Comparison of ENCODE assay signal across 17 mouse cellular contexts in genomic region chr14:31402693-31403092, GRCm38 (mm10). TPM values are rescaled to one million over a fixed set of nuclear protein-coding genes. Genes with fewer than 3 reads are reported as not detected.
DNase-seq lines count a peak whose midpoint lies in the region; ATAC-seq and TF ChIP-seq lines count a peak whose summit lies in the region.
"Had no signal": no experiment of that assay in that cellular context is flagged by ENCODE, and none has a peak within 500 bp of the region (broad histone marks: within the 10 kb centered on the region; RNA-seq: fewer than 3 reads in every experiment).

No protein-coding gene starts in this region.

- no peaks in the 10 kb centered on the region for H3K27me3 ChIP-seq in cerebellum, adult 2 months (ENCODE audit: control insufficient read depth, insufficient read depth, low read length)
- no peaks in the 10 kb centered on the region for H3K27me3 ChIP-seq in midbrain, embryonic 15.5 days (replicated peaks)
- H3K27me3 ChIP-seq: heart, embryonic 12.5 days; limb, embryonic 13.5 days; midbrain, embryonic 12.5 days had no signal

- no peak for DNase-seq in cerebellum, adult 2 months
- no peak for DNase-seq in cerebellum, adult 18-20 months
- DNase-seq in left cerebral cortex, adult 2 months (ENCODE audit: extremely low spot score in 1 of 2, low spot score in 2 of 2) = no peak
- no peak for DNase-seq in left cerebral cortex, postnatal 25 days (ENCODE audit: low spot score in 2 of 2)
- DNase-seq in ovary, postnatal 36 days (ENCODE audit: low spot score) = no peak
- DNase-seq: cerebellum, postnatal 10 days; kidney, postnatal 14 days; layer of hippocampus, postnatal 36 days; lung, postnatal 10 days had no signal

- H3K9me3 ChIP-seq in midbrain, embryonic 15.5 days = no peaks in the 10 kb centered on the region
- H3K9me3 ChIP-seq: forebrain, embryonic 10.5 days; heart, embryonic 12.5 days; limb, embryonic 13.5 days; midbrain, embryonic 12.5 days had no signal

- TF ChIP-seq CTCF in cerebellum, adult 2 months (IDR thresholded peaks at IDR 0.05; ENCODE audit: borderline replicate concordance, insufficient read depth, low read depth, low read length) = no peak
- no peak for TF ChIP-seq CTCF in left cerebral cortex, adult 2 months (IDR thresholded peaks at IDR 0.05)

- peak; percentile 29 for ATAC-seq in megakaryocyte progenitor cell, adult 5-6 weeks (replicated peaks; ENCODE audit: poor library complexity)
- ATAC-seq in midbrain, embryonic 15.5 days (replicated peaks) = no peak
- ATAC-seq: inflammation-experienced regulatory T-cells, adult 6 months had no signal

- H3K36me3 ChIP-seq in midbrain, embryonic 15.5 days (replicated peaks) = peaks cover 3% of the 10 kb centered on the region; the same call in 1 of the 2 replicates
- H3K36me3 ChIP-seq: heart, embryonic 12.5 days; midbrain, embryonic 12.5 days had no signal

- intact Hi-C loops in left cerebral cortex, adult 2 months (cut with DNase I) = loop anchor here (5.0 kb wide), 1 partner anchor 35 kb away; the partner anchor contains the start of gene Sh3bp5
- intact Hi-C loops in left cerebral cortex, postnatal 25 days (cut with DNase I) = no loop called here

- TF ChIP-seq POLR2A in cerebellum, adult 2 months (IDR thresholded peaks at IDR 0.05; ENCODE audit: borderline replicate concordance, insufficient read depth, low read length) = no peak

- H3K9ac ChIP-seq in midbrain, embryonic 15.5 days = no peak overlapping the region
- H3K9ac ChIP-seq: heart, embryonic 12.5 days; limb, embryonic 13.5 days; midbrain, embryonic 12.5 days had no signal

- peak overlapping the region; percentile 30; the same call in 1 of the 2 replicates for H3K27ac ChIP-seq in cerebellum, adult 2 months (ENCODE audit: insufficient read depth, low read length)
- peak overlapping the region; percentile 65 for H3K27ac ChIP-seq in left cerebral cortex, adult 2 months
- H3K27ac ChIP-seq in brown adipose tissue, adult 24 weeks (replicated peaks; ENCODE audit: low read depth, low read length) = peak overlapping the region; percentile 22
- no peak overlapping the region for H3K27ac ChIP-seq in midbrain, embryonic 15.5 days
- H3K27ac ChIP-seq: forebrain, embryonic 10.5 days; limb, embryonic 13.5 days; midbrain, embryonic 12.5 days had no signal

- peaks cover 78% of the 10 kb centered on the region for H3K4me1 ChIP-seq in cerebellum, adult 2 months (ENCODE audit: control insufficient read depth, insufficient read depth, low read length)
- peaks cover 65% of the 10 kb centered on the region for H3K4me1 ChIP-seq in brown adipose tissue, adult 24 weeks (ENCODE audit: control insufficient read depth, insufficient read depth, insufficient read length, low read length)
- no peaks in the 10 kb centered on the region for H3K4me1 ChIP-seq in midbrain, embryonic 15.5 days
- H3K4me1 ChIP-seq: midbrain, embryonic 12.5 days had no signal

- WGBS in cerebellum, adult 2 months = 58% methylated on average over 5 of the region's 5 CpGs
- WGBS in midbrain, embryonic 15.5 days = 82% methylated on average over 5 of the region's 5 CpGs

- H3K4me3 ChIP-seq in cerebellum, adult 2 months (replicated peaks; ENCODE audit: insufficient read depth, low read depth, low read length) = no peak overlapping the region
- no peak overlapping the region for H3K4me3 ChIP-seq in left cerebral cortex, adult 2 months
- H3K4me3 ChIP-seq in brown adipose tissue, adult 24 weeks (ENCODE audit: insufficient read depth, low read depth, low read length) = no peak overlapping the region
- H3K4me3 ChIP-seq in midbrain, embryonic 15.5 days = no peak overlapping the region
- H3K4me3 ChIP-seq: forebrain, embryonic 10.5 days; heart, embryonic 12.5 days; limb, embryonic 13.5 days; midbrain, embryonic 12.5 days had no signal

- H3K4me2 ChIP-seq in midbrain, embryonic 15.5 days = no peak overlapping the region
- H3K4me2 ChIP-seq: heart, embryonic 12.5 days; limb, embryonic 13.5 days; midbrain, embryonic 12.5 days had no signal

RNA-seq across cellular contexts. Expression of gene Sh3bp5, which starts 33.2 kb away (rescaled TPM):
- 72.9 and 77.1 TPM in 2 replicates for polyA plus RNA-seq in cerebellum, adult 2 months (2012; rRNA removed)
- total RNA-seq in left cerebral cortex, adult 2 months (2021) = 10 to 100 TPM; 63.5 to 65.4 TPM
- total RNA-seq in left cerebral cortex, postnatal 25 days (2021) = 10 to 100 TPM; 56.7 to 65.8 TPM
- polyA plus RNA-seq in brown adipose tissue, adult 24 weeks (2012; ENCODE audit: insufficient read depth, insufficient read length, missing spikeins) = 65.9 and 67.5 TPM in 2 replicates
- total RNA-seq in megakaryocyte progenitor cell, adult 5-6 weeks (2015) = 4.5 and 6.2 TPM in 2 replicates
- 3.6 and 5.2 TPM in 2 replicates for total RNA-seq in megakaryocyte progenitor cell, adult 5-6 weeks (2017)
- polyA plus RNA-seq in midbrain, embryonic 15.5 days (2015; fragmentation: Nextera tagmentation; extraction: Ambion mirVana) = 151 and 161 TPM in 2 replicates

Comparison
In these comparisons a context has a peak if more than half of its experiments do, and no peak if none do; other contexts are left out.
1. RNA of gene Sh3bp5, which starts 33.2 kb away (total RNA-seq): 56.7 to 65.8 TPM in left cerebral cortex, postnatal 25 days and 63.5 to 65.4 TPM in left cerebral cortex, adult 2 months; 3.6 to 6.2 TPM in megakaryocyte progenitor cell, adult 5-6 weeks; every median in the first group is over 4 times any median in the second.